In the genomic region with DNA sequence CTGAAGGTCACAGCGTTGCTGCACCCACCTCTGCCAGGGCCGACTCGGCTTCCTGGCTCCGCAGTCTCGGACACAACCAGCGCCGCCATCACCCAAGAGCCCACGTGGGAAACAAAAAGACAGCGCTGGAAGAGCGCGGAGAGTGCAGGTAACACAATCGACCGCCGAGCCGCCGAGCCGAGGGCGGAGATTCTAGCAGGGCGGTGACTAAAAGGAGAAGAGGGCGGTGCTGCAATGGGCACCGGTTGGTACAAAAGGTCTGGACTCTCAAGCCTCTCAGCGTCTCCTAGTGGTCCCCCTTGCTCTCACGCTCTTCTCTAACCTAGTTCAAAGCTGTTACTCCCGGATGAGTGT, we compare ENCODE assay signal across 8 mouse cellular contexts. TPM values are rescaled to one million over a fixed set of nuclear protein-coding genes. Genes with fewer than 3 reads are reported as not detected.
DNase-seq lines count a peak whose midpoint lies in the region; ATAC-seq and TF ChIP-seq lines count a peak whose summit lies in the region.

No protein-coding gene starts in this region.

- H3K9me3 ChIP-seq in forebrain, embryonic 15.5 days = no peaks in the 10 kb centered on the region

- peak; percentile 10; the same call in 1 of the 2 replicates for TF ChIP-seq CTCF in cerebellum, adult 2 months (IDR thresholded peaks at IDR 0.05; ENCODE audit: borderline replicate concordance, insufficient read depth, low read depth, low read length)

- peak; percentile 95 for DNase-seq in NIH3T3 (ENCODE audit: low read depth)
- DNase-seq in cerebellum, adult 2 months = peak; percentile 83 to 87
- DNase-seq in heart, postnatal 4 days = peak; percentile 85
- peak; percentile 71 to 80 for DNase-seq in layer of hippocampus, postnatal 10 days (ENCODE audit: low spot score in 2 of 2)
- peak; percentile 89 to 90 for DNase-seq in lung, postnatal 4 days
- DNase-seq in retina, postnatal 1 day = peak; percentile 95
- DNase-seq in thymus, postnatal 4 days = peak; percentile 86

- peak overlapping the region; percentile 87 for H3K4me2 ChIP-seq in forebrain, embryonic 15.5 days (replicated peaks)

- peak overlapping the region; percentile 66 for H3K9ac ChIP-seq in forebrain, embryonic 15.5 days (replicated peaks)

- peak overlapping the region; percentile 68 for H3K4me3 ChIP-seq in cerebellum, adult 2 months (replicated peaks; ENCODE audit: insufficient read depth, low read depth, low read length)
- peak overlapping the region; percentile 93 for H3K4me3 ChIP-seq in forebrain, embryonic 15.5 days

- no peaks in the 10 kb centered on the region for H3K36me3 ChIP-seq in forebrain, embryonic 15.5 days

- under 1% methylated on average over 24 of the region's 24 CpGs for WGBS in cerebellum, adult 2 months
- WGBS in forebrain, embryonic 15.5 days = under 1% methylated on average over 24 of the region's 24 CpGs

- no peaks in the 10 kb centered on the region for H3K27me3 ChIP-seq in cerebellum, adult 2 months (ENCODE audit: control insufficient read depth, insufficient read depth, low read length)
- H3K27me3 ChIP-seq in forebrain, embryonic 15.5 days = peaks cover 30% of the 10 kb centered on the region

- peak; percentile 82 for ATAC-seq in forebrain, embryonic 15.5 days (replicated peaks)

- no peak overlapping the region for H3K27ac ChIP-seq in cerebellum, adult 2 months (ENCODE audit: insufficient read depth, low read length)
- H3K27ac ChIP-seq in forebrain, embryonic 15.5 days (replicated peaks) = 0 out of 2 replicates have a peak overlapping the region, but pooled peaks have one; percentile 12

- H3K4me1 ChIP-seq in cerebellum, adult 2 months (ENCODE audit: control insufficient read depth, insufficient read depth, low read length) = 0 out of 2 replicates have a peak, but pooled peaks cover 2% of the 10 kb centered on the region
- H3K4me1 ChIP-seq in forebrain, embryonic 15.5 days = peaks cover 49% of the 10 kb centered on the region

- peak; percentile 57; the same call in 1 of the 2 replicates for TF ChIP-seq POLR2A in cerebellum, adult 2 months (IDR thresholded peaks at IDR 0.05; ENCODE audit: borderline replicate concordance, insufficient read depth, low read length)

RNA-seq across cellular contexts. Expression of a gene that starts 0.7 kb away (rescaled TPM):
- 18.6 and 19.3 TPM in 2 replicates for polyA plus RNA-seq in cerebellum, adult 2 months (2012; rRNA removed)
- 14.8 and 16.2 TPM in 2 replicates for polyA plus RNA-seq in forebrain, embryonic 15.5 days (2015; fragmentation: Nextera tagmentation; extraction: Ambion mirVana)
- total RNA-seq in heart, postnatal 4 days (2021) = 10 to 100 TPM; 15.0 to 17.4 TPM
- total RNA-seq in layer of hippocampus, postnatal 10 days (2021) = 10 to 100 TPM; 20.8 to 21.1 TPM

RNA-seq across cellular contexts. Expression of a gene that starts 3.2 kb away (rescaled TPM):
- 23.9 and 28.6 TPM in 2 replicates for polyA plus RNA-seq in cerebellum, adult 2 months (2012; rRNA removed)
- 5.6 and 6.9 TPM in 2 replicates for polyA plus RNA-seq in forebrain, embryonic 15.5 days (2015; fragmentation: Nextera tagmentation; extraction: Ambion mirVana)
- 10 to 100 TPM; 20.3 to 23.2 TPM for total RNA-seq in heart, postnatal 4 days (2021)
- 10 to 100 TPM; 54.5 to 58.5 TPM for total RNA-seq in layer of hippocampus, postnatal 10 days (2021)

RNA-seq across cellular contexts. Expression of a gene that starts 11.7 kb away (rescaled TPM):
- 15.3 and 16.3 TPM in 2 replicates for polyA plus RNA-seq in cerebellum, adult 2 months (2012; rRNA removed)
- 15.4 and 21.6 TPM in 2 replicates for polyA plus RNA-seq in forebrain, embryonic 15.5 days (2015; fragmentation: Nextera tagmentation; extraction: Ambion mirVana)
- 1 to 10 TPM; 8.1 to 8.7 TPM for total RNA-seq in heart, postnatal 4 days (2021)
- 10 to 100 TPM; 10.1 to 11.1 TPM for total RNA-seq in layer of hippocampus, postnatal 10 days (2021)

RNA-seq across cellular contexts. Expression of a gene that starts 21.0 kb away (rescaled TPM):
- 3.0 and 3.7 TPM in 2 replicates for polyA plus RNA-seq in cerebellum, adult 2 months (2012; rRNA removed)
- polyA plus RNA-seq in forebrain, embryonic 15.5 days (2015; fragmentation: Nextera tagmentation; extraction: Ambion mirVana) = 2.1 and 2.2 TPM in 2 replicates
- 10 to 100 TPM; 42.6 to 49.5 TPM for total RNA-seq in heart, postnatal 4 days (2021)
- total RNA-seq in layer of hippocampus, postnatal 10 days (2021) = 1 to 10 TPM; 3.3 to 6.1 TPM
